Mouse (Mus musculus): ENCODE results near the gene Pik3ca. TPM values are rescaled to one million over a fixed set of nuclear protein-coding genes. Genes with fewer than 3 reads are reported as not detected.

The Pik3ca gene
- polyA plus RNA-seq, 1 experiment from 2014 or later = 6.6 TPM

Other genes starting within 250 kb of the Pik3ca start
- 7.5 and 8.2 TPM in 2 replicates for gene Zmat3, start 31.7 kb upstream of the Pik3ca start, polyA plus RNA-seq (2016; fragmentation: Nextera tagmentation; extraction: Ambion mirVana)
- 0.07 TPM in 1 of 2 replicates, not detected in the other for gene Kcnmb3, start 94.6 kb downstream of the Pik3ca start, polyA plus RNA-seq (2016; fragmentation: Nextera tagmentation; extraction: Ambion mirVana)
- gene Zfp639, start 112.6 kb downstream of the Pik3ca start, polyA plus RNA-seq (2016; fragmentation: Nextera tagmentation; extraction: Ambion mirVana) = 40.3 and 43.7 TPM in 2 replicates
- gene Mfn1, start 131.8 kb downstream of the Pik3ca start, polyA plus RNA-seq (2016; fragmentation: Nextera tagmentation; extraction: Ambion mirVana) = 22.1 and 33.7 TPM in 2 replicates
- gene Gnb4, start 218.9 kb downstream of the Pik3ca start, polyA plus RNA-seq (2016; fragmentation: Nextera tagmentation; extraction: Ambion mirVana) = 46.4 and 49.4 TPM in 2 replicates

Data from midbrain, embryonic 10.5 days (tissue).